Mouse (Mus musculus): ENCODE results near the gene Prpf4b. TPM values are rescaled to one million over a fixed set of nuclear protein-coding genes. Genes with fewer than 3 reads are reported as not detected.
"Not testable (repeated sequence)": the region's sequence is repeated elsewhere in the genome, so short reads cannot be mapped to it uniquely, and the experiment has no call there.

Prpf4b gene
- 104 and 111 TPM in 2 replicates for polyA plus RNA-seq (2012; rRNA removed)

DNA sequence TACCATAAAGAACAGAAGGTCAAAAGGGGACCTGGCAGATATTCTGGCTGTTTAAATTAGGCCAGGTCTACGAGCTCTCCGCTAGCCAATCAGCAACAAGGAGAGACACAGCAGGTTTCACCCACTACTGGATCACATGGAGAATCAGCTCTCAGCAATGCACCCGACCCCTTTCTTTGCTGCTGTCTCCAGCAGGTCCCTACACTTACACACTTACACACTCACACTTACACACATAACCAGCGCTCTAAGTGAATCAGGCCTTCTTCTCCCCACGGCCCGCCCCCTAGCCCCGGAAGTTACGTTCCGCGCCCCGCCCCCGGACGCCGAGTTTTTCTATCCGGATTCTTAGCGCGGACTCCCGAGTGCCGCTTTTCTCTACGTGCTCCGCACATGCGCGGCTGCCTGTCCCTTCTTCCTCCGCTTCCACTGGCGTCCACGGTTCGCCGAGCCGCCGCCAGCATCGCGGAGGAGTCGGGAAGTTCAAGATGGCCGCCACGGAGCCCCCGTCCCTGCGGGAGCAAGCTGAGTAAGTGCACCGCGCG is at the start of gene Prpf4b:
TSS of gene Prpf4b (plus strand) at position 137 of the 545 bp plus-strand sequence.
- DNase-seq (ENCODE audit: extremely low spot score in 1 of 2, low spot score in 1 of 2) = peak; percentile 85 to 95

DNA sequence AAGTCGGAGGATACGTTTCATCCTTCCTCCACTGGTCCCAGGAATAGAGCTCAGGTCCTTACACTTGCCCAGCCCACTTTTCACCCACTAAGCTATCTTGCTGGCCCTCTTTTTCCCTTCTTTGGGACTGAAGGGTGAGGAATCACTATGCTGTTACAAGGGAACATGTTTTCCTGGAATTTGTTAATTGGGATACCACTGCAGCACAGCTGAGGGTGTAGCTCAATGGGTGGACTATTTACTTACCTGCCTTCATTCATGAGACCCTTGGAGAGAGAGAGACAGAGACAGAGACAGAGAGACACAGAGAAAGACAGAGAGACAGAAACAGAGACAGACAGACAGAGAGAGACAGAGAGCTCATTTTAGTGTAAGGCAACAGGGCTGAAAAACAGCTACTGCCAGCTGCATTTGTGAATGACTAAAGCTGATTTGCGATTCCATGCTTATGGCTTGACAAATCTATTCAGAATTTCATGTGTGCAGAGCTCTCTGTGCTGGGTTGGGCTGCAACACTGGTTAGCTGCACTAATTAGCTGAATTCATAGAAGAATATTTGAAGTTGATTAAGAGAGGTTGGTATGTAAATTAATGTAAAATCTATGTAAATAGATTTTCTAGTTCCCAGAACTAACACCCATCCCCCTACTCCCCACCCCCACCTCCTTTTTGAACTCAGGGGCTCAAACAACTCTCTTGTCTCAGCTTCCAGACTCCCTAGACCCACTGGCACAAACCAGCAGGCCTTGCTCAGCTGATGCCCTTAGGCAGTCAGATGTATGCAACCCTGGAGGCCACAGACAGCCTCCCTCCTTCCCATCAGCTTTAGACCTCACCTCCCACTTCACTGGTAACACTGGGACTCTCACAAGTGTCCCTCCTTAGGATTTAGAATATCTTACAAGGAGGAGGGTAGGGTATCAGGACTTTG is 48.1 kb upstream of the Prpf4b start:
- DNase-seq (ENCODE audit: extremely low spot score in 1 of 2, low spot score in 1 of 2) = peak in 1 of 2 experiments; percentile 2

DNA sequence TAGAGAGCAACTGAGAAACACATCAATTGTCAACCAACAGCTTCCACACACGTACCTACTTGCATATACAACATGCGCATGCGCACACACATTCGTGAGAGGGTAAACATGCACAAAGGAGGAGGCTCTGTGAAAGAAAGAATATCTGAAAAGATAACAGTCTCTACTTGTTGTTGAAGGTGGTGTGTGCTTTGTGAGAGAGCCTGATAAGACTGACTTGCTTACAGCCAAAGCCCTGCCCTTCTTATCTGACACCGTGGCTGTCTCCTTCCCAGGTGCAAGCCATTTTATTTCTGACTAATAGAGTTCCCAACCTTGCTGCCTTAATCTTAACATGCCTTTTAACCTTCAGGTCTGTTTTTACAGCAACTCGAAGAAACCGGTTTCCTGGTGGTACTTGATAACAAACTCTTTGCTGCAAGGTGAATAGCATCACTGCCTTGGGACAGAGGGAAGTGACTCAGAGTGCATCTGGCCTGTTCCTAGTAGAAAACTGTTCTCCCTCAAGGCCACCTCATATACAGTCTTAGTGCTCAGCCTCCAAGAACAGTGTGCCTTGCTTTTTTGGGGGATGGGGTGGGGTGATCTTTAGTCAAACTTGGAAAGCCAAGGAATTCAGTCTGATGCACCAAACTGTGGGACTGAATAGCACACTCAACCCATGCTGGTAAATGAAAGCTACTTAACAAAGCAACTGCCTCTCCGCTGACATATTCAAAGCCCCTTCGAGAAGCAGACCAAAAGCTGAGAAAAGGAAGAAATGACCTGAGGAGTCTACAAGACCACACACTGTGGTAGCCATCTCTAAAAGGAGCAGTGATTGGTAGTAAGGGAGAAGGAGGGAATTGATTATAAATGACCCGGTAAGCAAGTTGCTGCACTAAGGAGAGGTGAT is 46.9 kb upstream of the Prpf4b start:
- DNase-seq (ENCODE audit: extremely low spot score in 1 of 2, low spot score in 1 of 2) = no peak

DNA sequence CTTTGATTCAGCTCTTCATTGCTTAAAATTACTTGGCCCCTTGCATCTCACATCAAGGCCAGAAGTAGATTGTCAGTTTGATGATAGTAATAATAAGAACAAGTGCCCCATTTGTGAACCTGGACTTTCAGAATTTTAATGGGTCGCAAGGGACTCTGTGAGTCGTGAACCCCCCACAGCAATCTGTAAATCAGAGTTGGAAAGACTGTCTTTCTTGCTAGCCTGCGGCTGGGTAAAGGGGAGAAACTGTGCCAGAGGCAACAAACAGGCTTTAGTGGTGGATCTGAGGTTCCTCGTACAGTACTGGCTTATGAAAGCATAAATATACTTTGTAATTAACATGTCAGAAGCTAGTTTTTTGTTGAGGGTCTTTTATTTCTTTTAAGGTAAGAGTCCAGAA is 32.3 kb upstream of the Prpf4b start:
- no peak for DNase-seq (ENCODE audit: extremely low spot score in 1 of 2, low spot score in 1 of 2)

DNA sequence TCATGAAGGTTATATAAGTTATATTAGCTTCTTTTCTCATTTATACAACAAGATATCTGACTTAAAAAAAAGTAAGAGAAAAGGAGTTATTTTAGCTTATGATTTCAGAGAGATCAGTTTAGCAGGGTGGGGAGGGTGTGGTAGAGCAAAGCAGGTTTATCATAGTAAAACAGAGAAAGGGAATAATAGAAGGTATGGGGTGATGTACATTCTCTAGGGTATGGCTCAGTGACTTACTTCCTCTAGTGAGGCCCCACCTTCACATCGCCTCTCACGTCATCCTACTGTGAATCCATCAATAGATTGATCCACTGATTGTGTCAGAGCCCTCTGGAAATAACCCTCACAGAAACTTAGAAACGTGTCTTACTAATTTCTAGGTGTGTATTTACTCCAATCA is 24.3 kb upstream of the Prpf4b start:
- no peak for DNase-seq (ENCODE audit: extremely low spot score in 1 of 2, low spot score in 1 of 2)

DNA sequence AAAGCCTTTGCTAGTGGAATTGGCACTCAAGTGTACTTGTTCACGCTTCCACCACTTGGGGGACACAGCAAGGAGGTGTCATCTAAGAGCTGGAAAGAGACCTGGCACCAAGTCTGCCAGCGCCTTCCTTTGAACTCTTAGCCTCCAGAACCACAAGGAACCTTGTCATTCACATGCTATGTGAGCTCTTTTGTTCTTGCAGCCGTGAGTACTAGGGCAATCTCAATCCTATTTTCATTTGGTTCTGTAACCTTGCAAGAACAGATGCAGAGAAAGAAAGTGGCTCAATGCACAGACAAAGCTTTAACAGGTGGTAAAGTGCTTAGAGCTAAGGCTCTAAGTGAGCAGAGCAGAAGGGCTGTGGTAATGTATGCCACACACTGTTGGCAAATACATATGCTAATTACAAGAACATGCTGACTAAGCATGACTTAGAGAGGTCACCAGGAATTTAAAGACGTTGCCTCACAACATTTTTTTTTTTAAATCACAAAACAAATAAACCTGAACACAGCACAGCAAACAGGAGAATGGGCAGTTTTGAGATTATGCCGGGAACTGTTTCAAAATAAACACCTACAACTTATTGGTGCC is 23.8 kb upstream of the Prpf4b start:
- no peak for DNase-seq (ENCODE audit: extremely low spot score in 1 of 2, low spot score in 1 of 2)

DNA sequence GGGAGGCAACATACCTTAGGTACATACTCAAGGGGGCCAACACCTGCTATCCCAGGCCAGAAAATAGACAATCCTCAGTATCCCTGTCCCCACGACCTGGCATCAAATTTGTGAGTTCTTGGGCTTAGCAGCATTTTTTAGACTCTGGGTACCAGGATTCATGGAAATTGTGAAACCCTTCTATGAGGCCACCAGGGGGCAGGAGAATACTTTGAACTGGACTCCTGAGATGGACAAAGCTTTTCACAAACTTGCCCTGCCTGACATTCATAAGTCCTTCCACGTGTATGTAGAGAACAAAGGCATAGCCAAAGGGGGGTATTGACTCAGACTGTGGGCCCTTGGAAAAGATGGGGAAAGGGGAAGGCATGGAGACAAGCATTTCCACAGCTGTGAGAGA is 17.6 kb upstream of the Prpf4b start:
- DNase-seq (ENCODE audit: extremely low spot score in 1 of 2, low spot score in 1 of 2) = peak in 1 of 2 experiments; percentile 17

DNA sequence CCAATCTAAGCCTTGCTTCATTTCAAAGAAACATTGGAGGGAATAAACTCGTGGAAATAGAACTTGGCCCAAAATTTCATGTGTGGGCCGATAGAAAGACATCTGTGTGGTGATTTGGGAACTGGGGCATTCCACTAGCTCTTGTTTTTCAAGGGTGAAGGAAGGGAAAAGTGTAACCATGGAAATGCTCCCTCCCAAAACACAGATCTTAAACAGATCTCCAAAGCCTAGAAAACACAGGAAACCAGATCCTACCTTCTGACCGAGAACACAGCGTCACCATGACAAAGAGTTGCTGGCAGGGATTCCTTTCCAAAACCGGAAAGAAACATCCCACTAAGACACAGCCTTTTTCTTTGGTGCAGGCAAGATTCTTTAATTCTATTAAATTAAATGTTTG is 15.7 kb upstream of the Prpf4b start:
- peak; percentile 59 to 77 for DNase-seq (ENCODE audit: extremely low spot score in 1 of 2, low spot score in 1 of 2)

DNA sequence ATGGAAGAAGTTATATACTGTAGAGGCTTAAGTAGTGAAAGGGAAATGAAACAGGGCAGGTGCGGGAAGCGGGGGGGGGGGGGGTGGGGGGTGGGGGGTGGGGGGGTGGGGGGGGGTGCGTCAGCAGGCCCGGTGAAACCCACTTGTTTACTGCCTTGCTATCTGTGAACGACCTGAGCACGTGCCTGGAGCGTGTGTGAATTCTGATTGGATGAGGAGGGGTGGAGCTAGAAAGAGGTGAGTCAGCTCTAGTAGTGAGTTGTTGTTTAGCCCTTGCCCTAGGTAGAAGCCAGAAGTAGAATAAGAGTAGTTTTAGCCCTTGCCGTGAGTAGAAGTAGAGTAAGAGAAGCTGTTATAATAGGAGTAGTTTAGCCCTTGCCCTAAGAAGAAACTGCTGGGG is 13.9 kb upstream of the Prpf4b start:
- not testable (repeated sequence) for DNase-seq (ENCODE audit: extremely low spot score in 1 of 2, low spot score in 1 of 2)

DNA sequence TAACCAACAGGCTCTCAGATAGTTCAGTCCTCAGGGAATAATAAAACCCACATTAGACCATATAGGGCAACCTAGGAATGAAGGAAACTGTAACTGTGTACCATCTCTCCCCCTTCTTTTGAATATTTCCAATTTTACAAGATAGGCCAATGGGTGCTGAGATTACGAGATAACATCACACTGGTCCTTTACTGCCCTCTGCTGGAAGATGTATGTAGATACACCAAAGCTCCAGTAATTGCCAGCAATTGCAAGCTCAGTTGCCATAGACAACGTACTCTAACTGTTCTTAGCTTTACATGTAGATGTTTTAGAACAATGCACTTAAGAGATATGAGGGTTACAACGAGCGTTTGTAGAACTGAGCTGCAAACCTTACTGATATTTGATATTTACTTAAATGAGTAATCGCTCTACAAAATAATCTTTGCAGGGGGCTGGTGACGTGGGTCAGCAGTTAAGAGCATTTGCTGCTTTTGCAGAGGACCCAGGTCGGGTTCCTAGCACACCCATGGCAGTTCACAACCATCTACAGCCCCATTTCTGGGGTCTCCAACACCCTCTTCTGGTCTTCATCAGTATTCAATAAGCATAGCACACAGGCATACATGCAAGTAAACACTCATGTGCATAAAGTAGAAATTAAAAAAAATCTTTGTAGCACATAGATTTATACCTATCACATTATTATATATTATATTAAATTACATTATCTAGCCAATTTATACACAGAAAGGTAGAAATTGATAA is 10.5 kb upstream of the Prpf4b start:
- peak; percentile 28 to 91 for DNase-seq (ENCODE audit: extremely low spot score in 1 of 2, low spot score in 1 of 2)

DNA sequence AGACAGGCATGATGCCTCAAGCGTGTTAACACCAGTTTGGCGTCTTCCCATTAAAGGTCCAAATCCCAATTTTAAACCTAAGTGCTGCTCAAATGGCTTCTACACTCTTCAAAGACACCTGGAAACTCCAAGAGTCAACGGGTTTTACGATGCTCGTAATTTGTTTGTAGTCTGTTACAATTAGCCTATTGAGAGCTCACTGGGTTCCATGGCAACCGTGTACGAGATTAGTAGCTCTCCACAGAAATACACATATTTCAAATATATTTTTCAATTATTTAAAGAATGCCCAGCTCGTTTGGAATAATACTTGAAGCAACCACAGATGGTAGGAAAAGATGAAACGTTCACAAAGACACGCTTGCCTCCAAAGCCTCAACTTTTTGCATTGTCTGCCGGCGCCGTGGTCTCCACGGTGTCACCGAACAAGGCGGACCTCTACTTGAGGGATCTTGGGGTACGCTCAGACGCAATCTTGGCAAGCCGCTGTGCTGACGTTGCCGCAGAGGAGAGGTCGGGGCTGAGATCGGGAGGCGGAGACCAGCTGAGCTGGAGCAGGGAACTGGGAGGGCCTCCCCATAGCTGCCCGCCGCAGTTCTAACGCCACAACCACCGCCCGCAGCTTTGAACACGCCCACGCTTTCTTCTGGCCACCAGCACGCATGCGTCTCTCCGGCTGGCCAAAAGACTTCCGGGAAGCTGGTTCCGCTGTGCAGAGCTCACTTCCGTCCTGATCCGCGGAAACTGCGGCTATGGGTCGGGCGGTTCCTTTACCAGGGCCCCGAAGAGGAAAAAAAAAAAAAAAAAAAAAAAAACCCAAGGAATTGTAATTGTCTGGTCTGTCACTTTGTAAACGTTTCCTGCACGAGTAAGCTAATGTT is 1.1 kb upstream of the Prpf4b start:
- DNase-seq (ENCODE audit: extremely low spot score in 1 of 2, low spot score in 1 of 2) = peak; percentile 90 to 98

DNA sequence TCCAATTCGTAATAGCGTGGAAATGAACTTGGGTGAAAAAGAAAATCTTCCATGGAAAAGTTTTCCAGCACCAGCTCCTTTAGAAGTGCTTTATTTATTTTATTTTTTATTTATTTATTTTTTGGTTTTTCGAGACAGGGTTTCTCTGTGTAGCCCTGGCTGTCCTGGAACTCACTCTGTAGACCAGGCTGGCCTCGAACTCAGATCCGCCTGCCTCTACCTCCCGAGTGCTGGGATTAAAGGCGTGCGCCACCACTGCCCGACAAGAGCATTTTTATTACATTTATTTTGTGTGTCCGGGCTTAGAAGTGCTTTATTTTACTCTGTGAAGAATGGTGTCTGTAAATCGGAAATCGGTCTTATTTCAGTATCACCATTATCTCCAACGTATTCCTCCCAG is 366 bp upstream of the Prpf4b start:
- not testable (repeated sequence) for DNase-seq (ENCODE audit: extremely low spot score in 1 of 2, low spot score in 1 of 2)

DNA sequence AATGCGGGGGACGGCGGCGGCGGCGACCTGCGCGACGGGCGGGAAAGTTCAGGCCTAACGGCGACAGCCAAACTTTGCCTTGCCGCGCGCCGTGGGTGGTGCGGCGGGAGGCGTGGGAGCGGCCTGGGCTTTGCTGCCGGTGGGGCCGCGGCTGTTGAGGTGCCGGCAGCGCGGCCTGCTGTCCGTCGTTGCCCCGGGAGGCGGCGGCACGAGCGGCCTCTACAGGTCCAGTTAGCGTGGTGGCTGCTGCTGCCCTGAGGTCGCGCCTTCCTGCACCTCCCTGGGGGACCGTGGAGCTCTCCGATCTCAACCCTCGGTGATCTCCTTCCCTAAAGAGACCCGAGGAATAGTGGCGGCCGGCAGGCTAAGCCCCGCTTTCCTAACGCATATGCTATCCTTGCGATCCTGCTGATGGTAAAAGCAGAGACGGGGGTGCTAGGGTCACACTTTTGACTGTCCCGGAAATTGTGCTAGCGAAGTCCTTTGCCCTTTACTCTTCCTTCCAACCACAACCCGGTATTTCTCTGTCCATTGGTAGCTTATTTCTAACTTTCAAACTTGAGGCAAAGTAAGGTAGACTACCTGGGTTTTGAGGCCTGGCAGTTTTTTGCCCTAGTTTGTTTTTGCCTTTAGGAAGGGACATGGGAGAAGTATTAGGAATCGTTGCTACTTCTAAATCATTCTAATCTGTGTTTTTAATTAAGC is 791 bp downstream of the Prpf4b start:
- DNase-seq (ENCODE audit: extremely low spot score in 1 of 2, low spot score in 1 of 2) = peak in 1 of 2 experiments; percentile 8

DNA sequence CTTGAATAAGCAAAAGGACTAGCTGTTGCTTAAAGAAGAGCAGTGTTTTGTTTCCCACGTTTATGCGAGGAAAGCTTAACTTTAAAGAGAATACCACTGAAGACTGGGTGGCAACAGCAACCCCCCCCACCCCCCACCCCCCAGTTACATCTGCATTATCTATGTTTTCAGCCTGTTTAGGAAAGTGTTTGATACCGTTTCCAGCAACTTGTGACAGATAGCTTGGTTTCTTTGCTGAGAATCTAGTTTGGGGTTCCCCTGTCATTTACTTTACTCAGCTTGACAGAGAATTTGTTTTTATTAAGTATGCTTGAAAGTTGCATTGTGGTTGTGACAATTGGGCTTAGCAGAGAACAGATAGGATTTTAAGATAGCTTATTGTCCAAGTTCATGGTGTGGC is 1.4 kb downstream of the Prpf4b start:
- no peak for DNase-seq (ENCODE audit: extremely low spot score in 1 of 2, low spot score in 1 of 2)

DNA sequence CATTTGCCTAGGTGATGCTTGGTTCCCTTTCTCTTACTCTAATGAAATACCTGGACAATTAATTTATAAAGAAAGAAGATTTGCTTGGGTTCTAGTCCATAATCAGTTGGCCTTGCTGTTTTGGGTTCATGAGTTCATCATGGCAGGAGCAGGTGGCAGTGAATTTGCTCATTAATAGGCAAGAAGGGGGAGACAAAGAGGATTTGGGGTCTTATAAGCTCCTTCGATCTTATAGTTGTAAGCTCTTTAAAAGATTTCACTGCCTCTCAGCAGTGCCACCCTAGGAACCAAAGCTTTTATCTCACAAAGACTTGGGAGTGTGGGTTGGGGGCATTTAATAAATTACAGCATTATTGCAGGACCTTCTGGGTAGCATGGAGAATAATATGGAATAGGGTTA is 17.8 kb downstream of the Prpf4b start:
- DNase-seq (ENCODE audit: extremely low spot score in 1 of 2, low spot score in 1 of 2) = no peak

DNA sequence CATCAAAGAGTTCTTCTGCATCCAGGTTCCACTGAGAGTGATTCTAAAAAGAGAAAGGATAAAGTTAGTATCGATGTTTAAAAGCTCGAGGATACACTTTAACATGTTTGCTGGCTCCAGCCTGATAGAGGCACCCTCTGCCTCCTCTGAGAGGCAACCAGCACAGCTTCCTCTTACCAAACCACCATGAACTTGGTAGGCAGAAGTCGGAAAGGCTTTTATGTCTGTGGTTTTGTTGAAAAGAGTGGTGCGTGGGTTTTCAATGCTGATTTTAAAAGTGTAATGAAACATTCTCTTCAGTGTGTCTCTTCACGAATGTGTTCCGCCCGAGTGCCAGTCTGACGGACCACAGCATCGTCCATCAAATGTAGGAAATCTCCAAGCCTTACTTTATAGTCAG is 39.5 kb downstream of the Prpf4b start:
- DNase-seq (ENCODE audit: extremely low spot score in 1 of 2, low spot score in 1 of 2) = no peak

DNA sequence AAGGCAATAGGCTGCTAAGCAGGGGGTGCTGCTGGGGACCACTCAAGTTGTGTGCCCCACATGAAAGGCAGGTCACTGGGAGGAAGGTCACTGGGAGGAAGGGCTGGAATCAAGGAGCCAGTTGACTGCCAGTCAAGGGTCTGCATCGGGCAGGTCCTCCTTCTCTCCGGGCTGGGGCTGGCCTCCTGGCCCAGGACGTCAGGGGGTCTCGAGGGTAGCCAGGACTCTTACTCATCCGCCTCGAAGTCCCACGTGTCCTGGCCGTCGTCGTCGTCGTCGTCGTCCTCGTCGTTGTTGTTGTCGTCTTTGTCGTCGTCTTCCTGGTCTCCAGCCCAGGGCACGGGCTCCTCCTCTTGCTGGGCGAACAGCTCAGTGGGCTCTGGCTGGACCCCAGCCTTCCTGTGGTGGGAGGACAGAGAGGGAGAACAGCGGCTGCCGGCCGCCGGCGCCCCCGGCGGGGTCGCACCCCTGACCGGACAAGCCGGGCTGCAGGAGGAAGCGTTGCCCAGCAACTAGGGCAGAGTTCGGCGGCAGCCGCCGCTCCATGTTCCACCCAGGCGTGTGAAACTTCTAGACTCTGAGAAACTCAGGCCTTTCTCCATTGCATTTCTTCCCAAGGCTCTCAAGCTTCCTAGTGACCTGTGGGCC is 41.5 kb downstream of the Prpf4b start:
- no peak for DNase-seq (ENCODE audit: extremely low spot score in 1 of 2, low spot score in 1 of 2)

DNA sequence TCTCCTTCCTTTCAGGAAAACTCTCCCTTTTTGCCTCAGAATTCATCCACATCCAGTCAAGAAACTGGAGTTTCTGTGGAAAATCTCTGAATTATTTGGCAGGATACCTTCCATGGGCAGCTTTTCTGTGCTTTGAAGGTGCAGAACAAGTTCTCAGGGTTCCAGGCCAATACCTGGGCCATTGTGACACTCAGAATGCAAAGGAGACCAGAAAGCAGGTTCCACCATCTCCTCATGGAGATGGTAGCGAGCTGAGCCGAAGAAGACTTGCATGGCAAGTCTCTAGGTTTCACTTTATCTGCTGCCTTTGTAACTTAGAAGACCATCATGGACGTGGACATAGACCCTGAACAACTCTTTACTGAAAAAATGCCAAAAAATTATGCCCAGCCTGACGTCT is 49.1 kb downstream of the Prpf4b start, which contains the start of the genes Fam217a and 4933417A18Rik:
TSS of gene Fam217a (minus strand) at position 101 of the 400 bp plus-strand sequence.
TSS of gene 4933417A18Rik (plus strand) at position 200 of the 400 bp plus-strand sequence.
- DNase-seq (ENCODE audit: extremely low spot score in 1 of 2, low spot score in 1 of 2) = no peak
